Mouse (Mus musculus): Measurements from ENCODE around the gene Xpot. TPM values are rescaled to one million over a fixed set of nuclear protein-coding genes. Genes with fewer than 3 reads are reported as not detected.

The Xpot gene
- polyA plus RNA-seq (2012; fragmentation: generic; extraction: Trizol): 78.6 TPM

GRCm38 (mm10) chr10:121626186-121626882 is at the start of gene Xpot:
Gene Xpot (minus strand): TSS chr10:121626332.
- peaks cover 12% of the 10 kb centered on the region for H3K36me3 ChIP-seq (ENCODE audit: control insufficient read depth, insufficient read depth)
- TF ChIP-seq SRF (IDR thresholded peaks at IDR 0.05; ENCODE audit: control insufficient read depth, insufficient read length, low read depth) (peak; percentile 66), CEBPB (IDR thresholded peaks at IDR 0.05; ENCODE audit: insufficient read depth, poor library complexity, severe bottlenecking) (no peak), E2F4 (IDR thresholded peaks at IDR 0.05; ENCODE audit: insufficient read depth) (no peak), USF1 (IDR thresholded peaks at IDR 0.05; ENCODE audit: low read depth) (peak; percentile 90), MYOD1 (IDR thresholded peaks at IDR 0.05; ENCODE audit: control insufficient read depth in 1 of 3, insufficient read length in 2 of 3, low read depth in 2 of 3) (peak in 2 of 3 experiments; percentile 20 to 25), MYOG (IDR thresholded peaks at IDR 0.05; ENCODE audit: control insufficient read depth in 1 of 3, insufficient read depth in 1 of 3, insufficient read length in 2 of 3, low read depth in 2 of 3) (peak in 1 of 3 experiments; percentile 51), MAX (IDR thresholded peaks at IDR 0.05; ENCODE audit: low read depth) (peak; percentile 84), POLR2A (IDR thresholded peaks at IDR 0.05; ENCODE audit: insufficient read length, low read depth) (peak; percentile 83), TCF3 (IDR thresholded peaks at IDR 0.05; ENCODE audit: insufficient read length, low read depth) (no peak), POLR2AphosphoS2 (IDR thresholded peaks at IDR 0.05; ENCODE audit: insufficient read length, low read depth) (peak; percentile 85)
- peak within 1 kb of the TSS; percentile 91 for H3K4me2 ChIP-seq (ENCODE audit: low read depth)
- no peaks in the 10 kb centered on the region for H3K27me3 ChIP-seq (ENCODE audit: control insufficient read depth, insufficient read depth, insufficient read length)
- peak within 1 kb of the TSS; percentile 88 for H3ac ChIP-seq (ENCODE audit: control insufficient read depth, insufficient read length)
- H3K79me2 ChIP-seq (ENCODE audit: control insufficient read depth, insufficient read depth): peaks cover 44% of the 10 kb centered on the region
- peak within 1 kb of the TSS; percentile 90 for H3K4me3 ChIP-seq

- Histone ChIP-seq H3K4me2 (ENCODE audit: low read depth) (no peak overlapping the region), H3K4me3 (no peak overlapping the region), H3K27me3 (ENCODE audit: control insufficient read depth, insufficient read depth, insufficient read length) (peaks cover 5% of the 10 kb centered on the region), H3K79me2 (ENCODE audit: control insufficient read depth, insufficient read depth) (no peaks in the 10 kb centered on the region), H3K36me3 (ENCODE audit: control insufficient read depth, insufficient read depth) (no peaks in the 10 kb centered on the region), H3ac (ENCODE audit: control insufficient read depth, insufficient read length) (no peak overlapping the region)
- no peak for TF ChIP-seq MAX (IDR thresholded peaks at IDR 0.05; ENCODE audit: low read depth)
- no peak for TF ChIP-seq REST (IDR thresholded peaks at IDR 0.05; ENCODE audit: insufficient read depth, insufficient read length)
- no peak for TF ChIP-seq CEBPB (IDR thresholded peaks at IDR 0.05; ENCODE audit: insufficient read depth, poor library complexity, severe bottlenecking)
- no peak for TF ChIP-seq POLR2A (IDR thresholded peaks at IDR 0.05; ENCODE audit: insufficient read length, low read depth)
- no peak for TF ChIP-seq USF1 (IDR thresholded peaks at IDR 0.05; ENCODE audit: low read depth)
- TF ChIP-seq MYOD1 (IDR thresholded peaks at IDR 0.05; ENCODE audit: control insufficient read depth in 1 of 3, insufficient read length in 2 of 3, low read depth in 2 of 3): no peak
- TF ChIP-seq TCF12 (IDR thresholded peaks at IDR 0.05; ENCODE audit: insufficient read depth, poor library complexity, severe bottlenecking): no peak
- TF ChIP-seq POLR2AphosphoS2 (IDR thresholded peaks at IDR 0.05; ENCODE audit: insufficient read length, low read depth): no peak
- TF ChIP-seq SRF (IDR thresholded peaks at IDR 0.05; ENCODE audit: control insufficient read depth, insufficient read length, low read depth): no peak
- no peak for TF ChIP-seq E2F4 (IDR thresholded peaks at IDR 0.05; ENCODE audit: insufficient read depth)
- no peak for TF ChIP-seq TCF3 (IDR thresholded peaks at IDR 0.05; ENCODE audit: insufficient read length, low read depth)
- no peak for TF ChIP-seq MYOG (IDR thresholded peaks at IDR 0.05; ENCODE audit: control insufficient read depth in 1 of 3, insufficient read depth in 1 of 3, insufficient read length in 2 of 3, low read depth in 2 of 3)
These were observed 43.0 kb upstream of the Xpot start for GRCm38 (mm10) chr10:121669103-121669502.

- no peak overlapping the region for H3K4me2 ChIP-seq (ENCODE audit: low read depth)
- 0 out of 2 replicates have a peak, but pooled peaks have one; percentile 6 for TF ChIP-seq CEBPB (IDR thresholded peaks at IDR 0.05; ENCODE audit: insufficient read depth, poor library complexity, severe bottlenecking)
- no peak for TF ChIP-seq POLR2AphosphoS2 (IDR thresholded peaks at IDR 0.05; ENCODE audit: insufficient read length, low read depth)
- no peak for TF ChIP-seq MAX (IDR thresholded peaks at IDR 0.05; ENCODE audit: low read depth)
- TF ChIP-seq E2F4 (IDR thresholded peaks at IDR 0.05; ENCODE audit: insufficient read depth): no peak
- H3K36me3 ChIP-seq (ENCODE audit: control insufficient read depth, insufficient read depth): no peaks in the 10 kb centered on the region
- no peaks in the 10 kb centered on the region for H3K79me2 ChIP-seq (ENCODE audit: control insufficient read depth, insufficient read depth)
- H3K4me3 ChIP-seq: no peak overlapping the region
- no peak overlapping the region for H3ac ChIP-seq (ENCODE audit: control insufficient read depth, insufficient read length)
- H3K27me3 ChIP-seq (ENCODE audit: control insufficient read depth, insufficient read depth, insufficient read length): peaks cover 5% of the 10 kb centered on the region
These were observed 39.6 kb upstream of the Xpot start for GRCm38 (mm10) chr10:121665631-121666145.

GRCm38 (mm10) chr10:121663599-121663998 is 37.5 kb upstream of the Xpot start:
- TF ChIP-seq MAX (IDR thresholded peaks at IDR 0.05; ENCODE audit: low read depth): no peak
- no peak for TF ChIP-seq MYOD1 (IDR thresholded peaks at IDR 0.05; ENCODE audit: control insufficient read depth in 1 of 3, insufficient read length in 2 of 3, low read depth in 2 of 3)
- TF ChIP-seq REST (IDR thresholded peaks at IDR 0.05; ENCODE audit: insufficient read depth, insufficient read length): no peak
- H3K36me3 ChIP-seq (ENCODE audit: control insufficient read depth, insufficient read depth): no peaks in the 10 kb centered on the region
- H3K79me2 ChIP-seq (ENCODE audit: control insufficient read depth, insufficient read depth): no peaks in the 10 kb centered on the region
- H3K4me2 ChIP-seq (ENCODE audit: low read depth): no peak overlapping the region
- peaks cover 6% of the 10 kb centered on the region for H3K27me3 ChIP-seq (ENCODE audit: control insufficient read depth, insufficient read depth, insufficient read length)
- H3K4me3 ChIP-seq: no peak overlapping the region
- H3ac ChIP-seq (ENCODE audit: control insufficient read depth, insufficient read length): no peak overlapping the region

- Histone ChIP-seq H3K4me3 (no peak overlapping the region), H3ac (ENCODE audit: control insufficient read depth, insufficient read length) (no peak overlapping the region), H3K27me3 (ENCODE audit: control insufficient read depth, insufficient read depth, insufficient read length) (peaks cover 6% of the 10 kb centered on the region), H3K79me2 (ENCODE audit: control insufficient read depth, insufficient read depth) (no peaks in the 10 kb centered on the region), H3K36me3 (ENCODE audit: control insufficient read depth, insufficient read depth) (no peaks in the 10 kb centered on the region), H3K4me2 (ENCODE audit: low read depth) (no peak overlapping the region)
- TF ChIP-seq TCF12 (IDR thresholded peaks at IDR 0.05; ENCODE audit: insufficient read depth, poor library complexity, severe bottlenecking) (no peak), SRF (IDR thresholded peaks at IDR 0.05; ENCODE audit: control insufficient read depth, insufficient read length, low read depth) (no peak), MYOG (IDR thresholded peaks at IDR 0.05; ENCODE audit: control insufficient read depth in 1 of 3, insufficient read depth in 1 of 3, insufficient read length in 2 of 3, low read depth in 2 of 3) (no peak), USF1 (IDR thresholded peaks at IDR 0.05; ENCODE audit: low read depth) (no peak), E2F4 (IDR thresholded peaks at IDR 0.05; ENCODE audit: insufficient read depth) (no peak), MYOD1 (IDR thresholded peaks at IDR 0.05; ENCODE audit: control insufficient read depth in 1 of 3, insufficient read length in 2 of 3, low read depth in 2 of 3) (no peak), TCF3 (IDR thresholded peaks at IDR 0.05; ENCODE audit: insufficient read length, low read depth) (no peak)
These were observed 36.6 kb upstream of the Xpot start for GRCm38 (mm10) chr10:121662711-121663110.

Data from myocyte (in vitro differentiated cells).